Mouse (Mus musculus) cortical plate, adult 2 months (tissue): ENCODE results near the gene 1700020D05Rik.
"Not testable (repeated sequence)": the region's sequence is repeated elsewhere in the genome, so short reads cannot be mapped to it uniquely, and the experiment has no call there.

Experiments used
- CTCF ChIP-seq: fragments of 200-500 bp; IDR thresholded peaks from 2 replicates; pipeline ENCODE4 v1.5.1; 2011; ENCODE audit warnings: mild to moderate bottlenecking, control low read depth, low read length; ENCODE audit not compliant: insufficient read depth; ENCODE audit errors: extremely low read depth
- POLR2A ChIP-seq: fragments of 200-500 bp; IDR thresholded peaks from 2 replicates; pipeline ENCODE4 v1.6.1; 2011; ENCODE audit warnings: mild to moderate bottlenecking, low read length, control low read depth; ENCODE audit not compliant: insufficient read depth; ENCODE audit errors: extremely low read depth

DNA sequence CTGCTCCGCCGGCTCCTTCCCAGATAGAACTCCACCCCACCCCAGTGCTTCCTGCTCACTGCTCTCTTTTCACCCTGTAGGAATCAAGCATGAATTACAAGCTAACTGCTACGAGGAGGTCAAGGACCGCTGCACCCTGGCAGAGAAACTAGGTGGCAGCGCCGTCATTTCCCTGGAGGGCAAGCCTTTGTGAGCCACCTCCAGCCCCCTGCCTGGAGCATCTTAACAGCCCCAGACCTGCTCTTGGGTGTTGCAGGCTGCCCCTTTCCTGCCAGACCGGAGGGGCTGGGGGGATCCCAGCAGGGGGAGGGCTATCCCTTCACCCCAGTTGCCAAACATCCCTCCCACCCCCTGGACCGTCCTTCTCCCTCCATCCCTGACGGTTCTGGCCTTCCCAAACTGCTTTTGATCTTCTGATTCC, 10.3 kb downstream of the 1700020D05Rik start:
- TF ChIP-seq CTCF, POLR2A: not testable (repeated sequence)
